Mouse (Mus musculus): Measurements from ENCODE around the gene Mphosph9.

DNA sequence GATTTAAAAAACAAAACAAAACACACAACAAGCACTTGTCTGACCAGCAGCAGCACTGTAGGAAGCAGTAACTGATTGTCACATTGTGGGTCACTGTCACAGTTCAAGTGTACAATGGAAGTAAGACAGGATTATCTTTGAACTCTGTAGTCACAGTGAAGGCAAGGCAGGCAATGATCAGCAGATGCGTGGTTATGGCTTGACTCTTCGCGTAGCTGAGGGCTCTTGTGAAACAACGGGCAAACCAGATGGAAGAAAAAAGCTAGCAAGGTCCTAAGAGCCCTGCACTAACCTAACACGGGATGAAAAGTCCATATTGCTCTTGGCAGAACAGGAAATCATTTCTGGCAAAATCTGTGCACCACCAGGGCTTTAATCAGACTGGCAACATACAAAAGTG lies 76.7 kb downstream of the Mphosph9 start:
- TF ChIP-seq EP300 (IDR thresholded peaks at IDR 0.05; ENCODE audit: low read depth) (no peak), CTCF (IDR thresholded peaks at IDR 0.05; ENCODE audit: low read depth) (no peak)

Measured in liver, postnatal 0 days (tissue).